16 mouse cellular contexts compared by ENCODE assay signal in genomic region chr11:64327771-64328170, GRCm38 (mm10).
"Had no signal": no experiment of that assay in that cellular context is flagged by ENCODE, and none has a peak within 500 bp of the region (broad histone marks: within the 10 kb centered on the region; RNA-seq: fewer than 3 reads in every experiment).

No protein-coding gene starts in this region.

- DNase-seq: heart, postnatal 10 days; heart, postnatal 14 days; heart, postnatal 36 days; heart, postnatal 4 days; kidney, adult 11 months; kidney, adult 18-20 months; kidney, adult 2 months; kidney, adult 8-10 months; kidney, adult 9 months; kidney, postnatal 10 days; kidney, postnatal 14 days; kidney, postnatal 25 days; kidney, postnatal 36 days; kidney, postnatal 4 days; layer of hippocampus, adult 9-11 months; layer of hippocampus, postnatal 36 days had no signal
